Mouse (Mus musculus): ENCODE measurements around the gene Serac1. TPM values are rescaled to one million over a fixed set of nuclear protein-coding genes. Genes with fewer than 3 reads are reported as not detected.

The Serac1 gene
- polyA plus RNA-seq (2012; rRNA removed): 2.2 and 2.6 TPM in 2 replicates

GRCm38 (mm10) chr17:6079287-6080122 is at the start of gene Serac1, which contains the start of gene Gtf2h5:
Gene Serac1 (minus strand): TSS chr17:6079741.
Gene Gtf2h5 (plus strand): TSS chr17:6079786.

GRCm38 (mm10) chr17:6106361-6107014 is 26.9 kb upstream of the Serac1 start, which contains the start of gene Tulp4:
Gene Tulp4 (plus strand): TSS chr17:6106437.

Other genes starting within 250 kb of the Serac1 start
- 33.2 and 37.5 TPM in 2 replicates for gene Snx9, start 238.4 kb downstream of the Serac1 start, polyA plus RNA-seq (2012; rRNA removed)
- 13.7 and 14.5 TPM in 2 replicates for gene Synj2, start 138.5 kb downstream of the Serac1 start, polyA plus RNA-seq (2012; rRNA removed)
- gene Gtf2h5, start within 50 bp of the Serac1 start, polyA plus RNA-seq (2012; rRNA removed): 6.1 and 6.9 TPM in 2 replicates
- gene Tulp4, start 26.7 kb upstream of the Serac1 start, polyA plus RNA-seq (2012; rRNA removed): 52.9 and 57.0 TPM in 2 replicates
- gene Tmem181a, start 177.1 kb upstream of the Serac1 start, polyA plus RNA-seq (2012; rRNA removed): 24.9 and 37.2 TPM in 2 replicates
- 2.4 and 3.1 TPM in 2 replicates for gene Dynlt1a, start 237.8 kb upstream of the Serac1 start, polyA plus RNA-seq (2012; rRNA removed)

Data from colon, adult 2 months (tissue).